Mouse (Mus musculus): Measurements from ENCODE around the gene Wfdc9.
"Not testable (repeated sequence)": the region's sequence is repeated elsewhere in the genome, so short reads cannot be mapped to it uniquely, and the experiment has no call there.

Wfdc9 gene

DNA sequence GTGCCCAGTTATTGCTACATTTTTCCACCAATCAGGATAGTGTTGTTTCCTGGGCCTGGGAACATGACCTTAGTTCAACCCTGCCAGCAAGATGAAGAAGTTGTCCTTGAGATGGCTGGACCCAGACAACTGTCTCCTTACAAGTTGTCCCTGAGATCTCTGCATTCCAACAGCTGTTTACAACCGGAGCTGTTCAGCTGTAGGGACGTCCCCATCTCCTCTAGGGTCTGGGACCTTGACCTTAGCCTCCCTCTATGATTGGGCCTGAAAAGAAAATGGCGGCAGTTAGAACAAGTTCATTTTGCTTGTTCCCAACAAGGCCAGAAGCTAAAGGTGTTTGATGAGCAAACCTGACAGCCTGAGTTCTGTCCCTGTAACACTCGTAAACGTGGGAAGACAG, 37.3 kb downstream of the Wfdc9 start:
- DNase-seq (ENCODE audit: low spot score), result no peak

DNA sequence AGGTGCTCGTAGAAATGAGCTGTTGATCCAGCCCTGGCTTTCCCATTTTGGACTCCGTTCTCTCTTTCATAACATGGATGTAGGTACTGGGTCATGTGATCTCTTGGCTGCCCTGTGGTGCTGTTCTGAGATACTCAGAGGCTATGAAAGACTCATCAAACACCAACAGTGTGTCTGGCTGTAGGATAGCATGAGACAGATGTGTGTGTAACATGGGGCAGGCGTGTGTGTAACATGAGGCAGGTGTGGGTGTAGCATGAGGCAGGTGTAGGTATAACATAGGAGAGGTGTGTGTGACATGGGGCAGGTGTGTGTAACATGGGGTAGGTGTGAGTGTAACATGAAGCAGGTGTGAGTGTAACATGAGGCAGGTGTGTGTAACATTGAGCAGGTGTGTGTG, 41.0 kb downstream of the Wfdc9 start:
- no peak for DNase-seq (ENCODE audit: low spot score)

DNA sequence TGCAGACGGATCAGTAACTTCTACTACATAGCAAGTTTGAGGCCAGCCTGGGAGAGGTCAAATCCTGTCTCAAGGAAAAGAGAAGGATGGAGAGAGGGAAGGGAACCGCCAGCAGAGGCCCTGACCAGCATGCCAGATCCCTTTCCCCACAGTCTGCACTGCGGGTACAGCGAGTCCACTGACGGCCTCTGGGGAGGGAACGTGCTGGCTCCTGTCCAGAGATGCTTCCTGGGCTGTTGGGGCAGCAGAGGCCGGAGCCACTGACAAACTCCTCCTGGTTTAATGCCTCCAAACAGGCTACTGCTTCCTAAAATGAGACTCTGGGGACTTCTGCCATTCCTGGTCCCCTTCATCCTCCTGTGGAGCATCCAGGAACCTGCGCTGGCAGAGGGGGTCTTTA, 42.9 kb downstream of the Wfdc9 start, which contains the start of the genes Wfdc6b and Wfdc8:
TSS of gene Wfdc6b (plus strand) at position 52 of the 400 bp plus-strand sequence.
TSS of gene Wfdc8 (minus strand) at position 156 of the 400 bp plus-strand sequence.
- DNase-seq (ENCODE audit: low spot score), result not testable (repeated sequence)

DNA sequence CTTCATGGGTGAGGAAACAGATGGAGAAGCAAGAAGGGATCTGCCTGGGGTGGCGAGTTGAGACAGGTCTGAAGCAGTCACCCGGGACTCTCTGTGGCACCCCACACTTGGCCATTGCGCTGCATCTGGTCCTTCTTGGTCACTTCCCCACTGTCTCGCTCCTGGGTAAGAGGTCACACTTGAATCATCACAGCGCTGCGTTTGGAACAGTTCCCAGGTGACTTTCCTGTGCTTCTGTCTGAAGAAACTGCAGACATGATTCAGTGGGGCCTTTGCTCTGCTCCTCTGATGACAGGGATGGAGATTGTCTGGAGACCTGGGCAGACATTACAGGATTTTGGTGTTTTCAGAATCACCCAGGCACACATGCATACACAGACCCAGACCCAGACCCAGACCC, 47.6 kb downstream of the Wfdc9 start:
- no peak for DNase-seq (ENCODE audit: low spot score)

DNA sequence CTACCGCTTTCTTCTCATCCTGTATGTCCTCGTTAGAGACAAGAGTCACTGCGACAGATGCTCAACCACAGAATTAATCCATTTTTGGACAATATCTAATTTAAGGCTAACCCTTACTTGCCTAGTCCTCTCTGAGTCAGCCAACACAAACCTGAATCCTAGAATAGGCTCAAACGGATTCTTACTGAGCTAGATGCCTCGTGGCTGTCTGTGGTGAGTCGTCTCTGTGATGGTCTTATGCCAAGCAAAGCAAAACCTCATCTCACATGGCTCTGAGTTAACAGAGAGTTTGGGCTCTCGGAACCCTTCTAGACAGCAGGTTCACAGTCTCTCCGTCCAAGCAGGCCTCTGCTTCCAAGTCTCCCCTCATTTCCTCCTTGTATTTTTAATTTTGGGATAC, 52.0 kb downstream of the Wfdc9 start:
- no peak for DNase-seq (ENCODE audit: low spot score)

DNA sequence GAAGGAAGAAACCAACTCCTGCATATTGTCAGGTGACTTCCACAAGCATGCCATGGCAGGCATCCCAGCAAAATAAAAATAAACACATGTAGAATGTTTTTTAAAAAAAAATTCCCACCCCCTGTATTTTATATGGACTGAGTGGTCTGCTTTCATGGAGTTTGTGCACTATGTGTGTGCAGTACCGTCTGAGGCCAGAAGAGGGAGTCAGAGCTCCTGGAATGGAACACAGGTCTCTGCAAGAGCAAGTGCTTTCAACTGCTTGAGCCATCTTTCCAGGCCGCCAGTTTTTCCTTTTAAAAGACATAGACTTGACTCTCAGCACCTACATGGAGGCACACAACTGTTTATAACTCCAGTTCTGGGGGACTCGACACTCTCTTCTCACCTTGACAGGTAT, 52.9 kb downstream of the Wfdc9 start:
- DNase-seq (ENCODE audit: low spot score), result no peak

DNA sequence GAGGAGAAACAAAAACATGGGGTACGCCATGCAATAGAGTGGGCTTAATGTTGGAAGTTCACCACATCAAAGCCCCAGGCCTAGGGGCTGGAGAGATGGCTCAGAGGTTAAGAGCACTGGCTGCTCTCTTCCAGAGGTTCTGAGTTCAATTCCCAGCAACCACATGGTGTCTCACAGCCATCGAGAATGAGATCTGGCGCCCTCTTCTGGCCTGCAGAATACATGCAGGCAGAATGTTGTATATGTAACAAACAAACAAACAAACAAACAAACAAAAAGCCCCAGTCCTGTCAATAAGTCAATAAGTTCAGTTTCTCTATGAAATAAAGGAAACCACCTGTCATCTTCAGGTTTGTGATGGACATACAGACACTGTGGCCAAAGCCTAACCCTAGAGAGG, 56.2 kb downstream of the Wfdc9 start:
- DNase-seq (ENCODE audit: low spot score), result no peak
